Mouse (Mus musculus): ENCODE measurements at regions not wholly inside any gene's neighbourhood (a gene's known extent, or its start where the extent isn't known, plus 50 kb on each side); places are given as distances from the start of the nearest gene placed in this dataset.

DNA sequence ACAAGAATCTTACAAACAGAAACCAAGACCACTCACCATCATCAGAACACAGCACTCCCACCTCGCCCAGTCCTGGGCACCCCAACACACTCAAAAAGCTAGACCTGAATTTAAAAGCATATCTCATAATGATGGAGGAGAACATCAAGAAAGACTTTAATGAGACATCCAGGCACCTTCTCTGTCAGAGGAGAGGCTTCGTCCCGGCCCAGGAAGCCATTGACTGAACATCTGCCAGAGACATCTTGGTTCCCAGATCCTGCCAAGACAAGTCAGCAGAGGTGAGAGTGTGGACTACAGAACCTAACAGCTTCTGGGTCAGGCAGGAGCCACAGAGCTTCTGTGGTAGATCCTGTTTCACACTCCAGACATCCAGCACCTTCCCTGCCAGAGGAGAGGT, 93.4 kb downstream of the Vmn2r41 start:
- DNase-seq = peak in 1 of 2 experiments; percentile 16

All from kidney, postnatal 25 days (tissue).